Mouse (Mus musculus) G1E (cell line): ENCODE results near the gene Bhlhe41. TPM values are rescaled to one million over a fixed set of nuclear protein-coding genes. Genes with fewer than 3 reads are reported as not detected.

Experiments
- ATAC-seq: 2 replicates; pipeline ENCODE4 v1.8.0; 2016; ENCODE audit warnings: mild to moderate bottlenecking; ENCODE audit not compliant: insufficient number of reproducible peaks, poor library complexity, low FRiP score, severe bottlenecking; ENCODE audit errors: extremely low read depth
- DNase-seq: peaks from one replicate; pipeline ENCODE4 v3.0.0; 2012; ENCODE audit warnings: low spot score
- H3K27me3 ChIP-seq: 2 replicates; pipeline ENCODE4 v1.6.1; 2012; ENCODE audit warnings: mild to moderate bottlenecking, low read length, inconsistent platforms; ENCODE audit not compliant: insufficient read depth
- H3K36me3 ChIP-seq: replicated peaks from 2 replicates; pipeline ENCODE3; 2012; ENCODE audit warnings: mild to moderate bottlenecking, inconsistent platforms
- H3K4me1 ChIP-seq: 2 replicates; pipeline ENCODE4 v1.6.1; 2012; ENCODE audit warnings: low read depth, low read length, inconsistent platforms, mixed read lengths; ENCODE audit not compliant: insufficient read depth
- H3K4me3 ChIP-seq: 2 replicates; pipeline ENCODE4 v1.5.1; 2012; ENCODE audit warnings: low read depth, mild to moderate bottlenecking, inconsistent platforms, low read length, moderate library complexity, mixed read lengths
- H3K9me3 ChIP-seq: replicated peaks from 2 replicates; pipeline ENCODE4 v1.6.1; 2012; ENCODE audit warnings: inconsistent platforms
- CTCF ChIP-seq: IDR thresholded peaks from 2 replicates; pipeline ENCODE4 v1.5.1; 2012; ENCODE audit warnings: low read depth, low read length, inconsistent platforms, mixed read lengths
- GATA1 ChIP-seq: IDR thresholded peaks from 2 replicates; pipeline ENCODE4 v1.6.1; 2012; ENCODE audit warnings: borderline replicate concordance, low read length, inconsistent platforms, mixed read lengths
- GATA2 ChIP-seq: IDR thresholded peaks from 2 replicates; pipeline ENCODE4 v1.6.1; 2012; ENCODE audit warnings: low read depth, low read length, inconsistent platforms, borderline replicate concordance
- POLR2AphosphoS5 ChIP-seq: IDR thresholded peaks from 2 replicates; pipeline ENCODE4 v1.6.1; 2012; ENCODE audit warnings: low read depth, low read length, inconsistent platforms; ENCODE audit not compliant: insufficient replicate concordance
- TAL1 ChIP-seq: conservative IDR thresholded peaks from 2 replicates; pipeline ENCODE4 v1.6.1; 2012; ENCODE audit warnings: low read depth, low read length, inconsistent platforms, mixed read lengths
- polyA plus RNA-seq: library from polyadenylated mRNA; stranded (reverse); fragments of >175 nt; gene quantifications from 2 replicates; pipeline ENCODE4 v1.2.3, GENCODE M21; 2012
- total RNA-seq, 2 experiments: library from RNA; stranded (forward) in 1 of 2; stranded (reverse) in 1 of 2; fragments of 200-1000 nt in 1 of 2; fragments of >200 nt in 1 of 2; fragmentation: Nextera tagmentation in 1 of 2; gene quantifications; 2 replicates each; pipeline ENCODE4 v1.2.3; 2014 to 2017

The Bhlhe41 gene
- total and polyA plus RNA-seq, 3 experiments: 0.11 TPM; not detected in 2

DNA sequence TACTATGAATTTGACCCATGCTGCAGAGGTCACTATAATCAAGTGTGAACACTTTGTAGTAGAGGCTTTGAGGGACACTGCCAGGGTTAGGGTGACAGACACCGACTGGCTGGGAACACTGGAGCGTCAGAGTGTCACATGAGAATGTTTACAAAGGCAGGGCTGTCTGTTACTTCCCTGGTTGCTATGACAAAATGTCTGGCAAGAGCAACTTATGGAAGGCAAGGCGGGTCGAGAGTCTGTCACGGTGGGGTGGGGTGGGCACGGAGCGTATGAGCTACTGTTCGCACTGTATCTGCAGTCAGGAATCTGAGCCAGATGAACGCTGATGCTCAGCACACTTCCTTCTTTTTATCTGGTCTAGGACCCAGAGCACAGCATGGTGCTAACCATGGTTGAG is 34.7 kb downstream of the Bhlhe41 start:
- Histone ChIP-seq H3K9me3 (peaks cover 58% of the 10 kb centered on the region), H3K4me1 (no peaks in the 10 kb centered on the region), H3K36me3 (no peaks in the 10 kb centered on the region), H3K27me3 (no peaks in the 10 kb centered on the region), H3K4me3 (no peak overlapping the region)
- TF ChIP-seq POLR2AphosphoS5: no peak
- no peak for TF ChIP-seq GATA2
- TF ChIP-seq CTCF: no peak
- TF ChIP-seq GATA1: no peak
- TF ChIP-seq TAL1: no peak
- ATAC-seq (no peak), DNase-seq (no peak)

DNA sequence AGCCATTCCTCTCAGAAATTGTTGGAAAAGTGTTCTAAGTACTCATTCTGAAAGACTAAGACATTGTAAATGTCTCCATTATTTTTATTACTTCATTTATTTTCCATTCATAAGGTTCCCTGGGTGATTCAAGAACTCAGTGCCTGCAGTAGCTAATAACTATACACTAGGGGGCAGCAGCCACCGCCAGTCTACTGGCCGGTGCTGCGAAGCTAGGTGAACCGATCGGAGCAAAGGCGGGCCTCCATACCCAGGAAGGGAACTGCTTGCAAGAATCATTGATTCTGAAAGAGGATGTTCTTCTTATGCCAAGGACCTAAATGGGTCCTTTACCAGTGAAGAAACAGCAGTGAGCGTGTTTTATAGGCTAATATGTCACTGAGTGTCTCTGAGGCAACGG is 35.2 kb downstream of the Bhlhe41 start:
- DNase-seq: no peak
- no peaks in the 10 kb centered on the region for H3K27me3 ChIP-seq

DNA sequence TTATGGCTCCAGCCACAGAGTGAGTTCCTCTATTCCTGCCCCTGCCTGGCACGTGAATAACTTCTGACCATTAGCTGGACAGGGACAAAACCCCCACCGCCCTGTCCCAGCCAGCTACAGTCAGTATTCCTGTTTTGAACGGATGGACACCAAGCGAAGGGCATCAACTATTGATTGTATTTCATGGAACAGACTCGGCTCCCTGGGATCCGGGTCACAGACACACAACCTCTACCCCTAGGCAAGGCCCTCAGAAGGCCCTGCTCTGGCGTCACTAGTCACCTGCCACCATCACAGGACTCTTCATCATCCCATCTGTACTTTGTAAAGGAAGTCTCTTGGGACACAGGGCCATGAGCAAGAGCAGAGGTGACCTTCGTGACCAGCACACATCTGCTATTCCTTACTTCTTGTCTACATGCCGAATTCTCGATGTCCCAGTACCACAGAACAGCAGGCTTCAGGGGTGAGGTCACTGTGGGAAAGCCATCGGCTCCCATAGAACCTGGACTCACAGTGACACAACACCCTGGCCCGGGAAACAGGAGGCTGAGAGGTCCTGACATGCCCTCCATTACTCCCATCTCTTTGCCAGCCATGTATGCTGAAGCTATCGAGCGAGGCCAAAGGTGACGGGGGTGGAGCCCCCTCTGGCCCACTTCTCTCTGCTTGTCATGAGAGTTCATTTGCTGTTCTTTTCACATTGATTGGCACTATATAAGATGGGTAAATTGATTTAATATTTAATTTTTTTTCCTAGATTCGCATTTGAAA is 36.1 kb downstream of the Bhlhe41 start:
- no peak for DNase-seq
- peaks cover 57% of the 10 kb centered on the region for H3K9me3 ChIP-seq
- H3K36me3 ChIP-seq: no peaks in the 10 kb centered on the region
- TF ChIP-seq GATA1: no peak
- no peak for TF ChIP-seq GATA2
- no peak for TF ChIP-seq POLR2AphosphoS5
- no peak for TF ChIP-seq TAL1
- TF ChIP-seq CTCF: no peak
- ATAC-seq: no peak
- H3K4me1 ChIP-seq: no peaks in the 10 kb centered on the region
- no peaks in the 10 kb centered on the region for H3K27me3 ChIP-seq
- no peak overlapping the region for H3K4me3 ChIP-seq

More for the DNA sequence above, 35.2 kb downstream of the Bhlhe41 start:
- H3K4me3 ChIP-seq: no peak overlapping the region
- no peak for TF ChIP-seq GATA1
- no peak for TF ChIP-seq POLR2AphosphoS5
- no peak for TF ChIP-seq CTCF
- no peak for TF ChIP-seq GATA2
- no peak for TF ChIP-seq TAL1
- no peaks in the 10 kb centered on the region for H3K36me3 ChIP-seq
- H3K9me3 ChIP-seq: peaks cover 59% of the 10 kb centered on the region
- H3K4me1 ChIP-seq: no peaks in the 10 kb centered on the region
- ATAC-seq: no peak

DNA sequence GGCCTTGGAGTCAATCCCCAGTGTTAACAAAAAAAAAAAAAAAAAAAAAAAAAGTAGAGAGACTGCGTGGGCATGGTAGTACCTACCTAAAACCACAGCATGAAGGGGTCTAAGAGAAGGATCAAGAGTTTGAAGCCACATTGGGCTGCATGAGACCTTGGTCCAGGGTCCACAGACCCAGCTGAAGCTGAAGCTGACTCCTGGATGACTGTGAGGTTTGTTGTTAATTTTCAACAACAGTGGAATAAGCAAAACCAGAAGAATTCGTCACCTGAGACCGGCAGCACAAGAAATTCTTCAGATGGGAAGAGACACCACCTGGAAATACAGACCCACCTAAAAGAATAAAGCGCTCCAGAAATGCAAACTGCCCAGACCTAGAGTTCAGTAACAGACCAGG is 39.1 kb downstream of the Bhlhe41 start:
- TF ChIP-seq CTCF (no peak), TAL1 (no peak), POLR2AphosphoS5 (no peak)
- H3K4me1 ChIP-seq: no peaks in the 10 kb centered on the region
- H3K9me3 ChIP-seq: peaks cover 69% of the 10 kb centered on the region
- no peak for DNase-seq
- ATAC-seq: no peak
- H3K4me3 ChIP-seq: no peak overlapping the region
- H3K27me3 ChIP-seq: no peaks in the 10 kb centered on the region
- H3K36me3 ChIP-seq: no peaks in the 10 kb centered on the region

DNA sequence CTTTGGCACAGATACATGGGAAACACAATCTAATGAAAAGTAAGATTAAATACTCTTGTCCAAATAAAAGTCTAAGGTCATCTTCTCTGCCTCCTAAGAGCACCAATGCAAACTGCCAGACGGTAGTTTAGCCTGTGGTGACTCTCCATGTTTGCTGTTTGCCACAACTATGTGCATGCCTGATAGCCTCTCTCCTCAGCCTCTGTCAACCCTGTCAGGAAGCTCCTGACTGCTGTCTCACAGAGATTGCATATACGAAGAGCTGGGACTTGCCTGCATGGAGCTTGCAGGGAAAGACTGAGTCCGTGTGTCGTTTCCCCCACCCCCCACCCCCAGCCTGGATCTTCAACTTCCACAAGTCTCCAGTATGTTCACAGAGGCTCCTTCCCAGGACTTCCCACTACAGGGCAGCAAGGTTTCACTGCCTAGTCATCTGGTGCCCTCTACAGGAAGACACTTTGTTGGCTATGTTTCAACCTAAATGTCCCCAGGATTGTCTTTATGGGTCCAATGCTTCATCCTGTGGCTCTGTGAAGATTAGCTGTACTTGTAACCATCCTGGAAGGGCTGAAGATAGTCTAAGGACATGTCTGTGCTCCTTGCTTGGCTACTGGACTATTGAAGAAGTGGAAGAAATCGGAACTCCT is 41.6 kb downstream of the Bhlhe41 start:
- DNase-seq (no peak), ATAC-seq (no peak)
- H3K27me3 ChIP-seq: no peaks in the 10 kb centered on the region
- H3K4me3 ChIP-seq: no peak overlapping the region
- TF ChIP-seq CTCF: no peak
- peaks cover 71% of the 10 kb centered on the region for H3K9me3 ChIP-seq
- no peaks in the 10 kb centered on the region for H3K36me3 ChIP-seq
- no peaks in the 10 kb centered on the region for H3K4me1 ChIP-seq

DNA sequence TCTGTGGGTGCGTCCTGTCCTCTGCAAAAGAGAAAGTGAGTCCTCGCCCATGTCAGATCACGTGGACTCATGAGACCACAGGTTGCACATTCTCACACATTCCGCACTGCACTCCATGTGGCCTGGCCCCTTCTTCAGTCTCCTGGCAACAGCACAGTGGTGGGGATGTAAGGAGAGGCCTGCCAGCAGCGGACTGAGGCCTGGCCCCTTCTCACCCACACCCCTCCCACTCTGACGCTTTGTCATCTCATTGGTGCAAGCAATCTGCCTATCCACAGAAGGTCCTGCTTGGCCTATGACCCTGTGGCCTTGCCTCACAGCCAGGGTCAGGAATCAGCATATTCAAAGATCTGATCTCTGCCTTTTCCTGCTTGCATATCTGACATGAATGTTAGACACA is 42.3 kb downstream of the Bhlhe41 start:
- Histone ChIP-seq H3K27me3 (no peaks in the 10 kb centered on the region), H3K4me3 (no peak overlapping the region), H3K4me1 (no peaks in the 10 kb centered on the region), H3K36me3 (no peaks in the 10 kb centered on the region), H3K9me3 (peaks cover 66% of the 10 kb centered on the region)
- ATAC-seq (no peak), DNase-seq (no peak)
- no peak for TF ChIP-seq GATA1
- no peak for TF ChIP-seq GATA2
- TF ChIP-seq POLR2AphosphoS5: no peak
- no peak for TF ChIP-seq CTCF
- TF ChIP-seq TAL1: no peak

DNA sequence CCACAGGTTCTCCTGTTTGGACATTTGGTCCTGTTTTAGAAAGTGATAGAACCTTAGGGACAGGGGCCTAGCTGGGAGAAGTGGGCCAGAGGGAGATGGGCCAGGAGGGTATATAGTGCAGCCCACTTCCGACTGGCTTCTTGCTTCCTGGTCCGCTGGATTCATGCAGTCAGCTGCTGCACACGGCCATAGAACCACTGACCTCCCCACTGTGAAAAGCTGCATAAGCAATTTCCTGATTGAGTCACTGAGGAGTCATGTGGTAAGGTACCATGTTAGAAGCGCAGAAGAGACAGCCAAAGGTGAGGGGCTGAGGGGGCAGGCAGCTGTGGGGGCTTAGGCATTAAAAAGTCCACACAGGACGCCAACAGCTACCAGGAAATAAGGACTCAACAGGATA is 43.1 kb downstream of the Bhlhe41 start:
- TF ChIP-seq CTCF (no peak), TAL1 (no peak), GATA2 (no peak), GATA1 (no peak), POLR2AphosphoS5 (no peak)

More for the DNA sequence above, 43.1 kb downstream of the Bhlhe41 start:
- no peaks in the 10 kb centered on the region for H3K36me3 ChIP-seq
- no peak for DNase-seq
- H3K4me3 ChIP-seq: no peak overlapping the region
- H3K27me3 ChIP-seq: no peaks in the 10 kb centered on the region
- ATAC-seq: no peak
- no peaks in the 10 kb centered on the region for H3K4me1 ChIP-seq
- peaks cover 63% of the 10 kb centered on the region for H3K9me3 ChIP-seq
